ENCODE assay signal across 8 mouse cellular contexts in genomic region chrX:162643091-162643788, GRCm38 (mm10). TPM values are rescaled to one million over a fixed set of nuclear protein-coding genes. Genes with fewer than 3 reads are reported as not detected.
DNase-seq lines count a peak whose midpoint lies in the region; ATAC-seq and TF ChIP-seq lines count a peak whose summit lies in the region.

Gene Reps2 (minus strand): TSS chrX:162643649.

- no peak for TF ChIP-seq CTCF in Patski (IDR thresholded peaks at IDR 0.05)

- H3K4me3 ChIP-seq in hindbrain, embryonic 10.5 days, result peak within 1 kb of the TSS; percentile 60
- H3K4me3 ChIP-seq in lung, embryonic 16.5 days (ENCODE audit: low read length), result peak within 1 kb of the TSS; percentile 61

- peak within 1 kb of the TSS; percentile 67 for H3K9ac ChIP-seq in lung, embryonic 16.5 days (ENCODE audit: low read length)

- H3K9me3 ChIP-seq in hindbrain, embryonic 10.5 days, result no peaks in the 10 kb centered on the region
- no peaks in the 10 kb centered on the region for H3K9me3 ChIP-seq in lung, embryonic 16.5 days (ENCODE audit: control insufficient read depth, low read length)

- CTCF ChIA-PET in Patski (lab: Charles Lee), result no interaction called here

- POLR2A ChIA-PET in Patski (lab: Charles Lee), result no interaction called here

- H3K36me3 ChIP-seq in hindbrain, embryonic 10.5 days, result no peaks in the 10 kb centered on the region
- no peaks in the 10 kb centered on the region for H3K36me3 ChIP-seq in lung, embryonic 16.5 days (ENCODE audit: control insufficient read depth, insufficient read depth, low read length)

- no peak for DNase-seq in Patski (ENCODE audit: low read depth, low spot score)
- peak; percentile 84 for DNase-seq in cerebellum, adult 9-11 months
- peak; percentile 20 to 71 for DNase-seq in frontal cortex, adult 2 months (ENCODE audit: extremely low spot score in 1 of 2, low spot score in 1 of 2)
- DNase-seq in hindbrain, embryonic 10.5 days (ENCODE audit: low spot score), result peak; percentile 72
- peak; percentile 50 to 67 for DNase-seq in layer of hippocampus, postnatal 10 days (ENCODE audit: low spot score in 2 of 2)
- peak; percentile 55 for DNase-seq in ovary, postnatal 14 days (ENCODE audit: low spot score)
- peak; percentile 66 for DNase-seq in thymus, postnatal 14 days

- in situ Hi-C loops in Patski (cut with MboI; ENCODE audit: low pct_unique_long_range_greater_than_20kb), result no loop called here

- WGBS in hindbrain, embryonic 10.5 days, result 22% methylated on average over 61 of the region's 61 CpGs
- 13% methylated on average over 47 of the region's 61 CpGs for WGBS in lung, embryonic 16.5 days

- H3K4me2 ChIP-seq in lung, embryonic 16.5 days (ENCODE audit: low read depth, low read length), result peak within 1 kb of the TSS; percentile 86

- peak; percentile 78 for ATAC-seq in Patski
- peak; percentile 98 for ATAC-seq in lung, embryonic 16.5 days (ENCODE audit: low read depth)

- H3K4me1 ChIP-seq in hindbrain, embryonic 10.5 days (replicated peaks), result no peaks in the 10 kb centered on the region
- no peaks in the 10 kb centered on the region for H3K4me1 ChIP-seq in lung, embryonic 16.5 days (replicated peaks; ENCODE audit: control insufficient read depth, insufficient read depth, low read length)

- peaks cover 31% of the 10 kb centered on the region for H3K27me3 ChIP-seq in Patski
- peaks cover 59% of the 10 kb centered on the region for H3K27me3 ChIP-seq in hindbrain, embryonic 10.5 days (ENCODE audit: insufficient read depth, poor library complexity, severe bottlenecking)
- no peaks in the 10 kb centered on the region; the same call in 1 of the 2 replicates for H3K27me3 ChIP-seq in lung, embryonic 16.5 days (ENCODE audit: control insufficient read depth, insufficient read depth, low read depth, low read length)

- peak within 1 kb of the TSS; percentile 67 for H3K27ac ChIP-seq in hindbrain, embryonic 10.5 days
- H3K27ac ChIP-seq in lung, embryonic 16.5 days (ENCODE audit: low read length), result no peak within 1 kb of the TSS

RNA-seq across cellular contexts. Expression of gene Reps2, which starts in this region (rescaled TPM):
- 0.68 TPM for polyA plus RNA-seq in Patski (2021)
- polyA plus RNA-seq in frontal cortex, adult 2 months (2012; rRNA removed), result 26.0 and 31.0 TPM in 2 replicates
- 0.38 and 0.52 TPM in 2 replicates for polyA plus RNA-seq in hindbrain, embryonic 10.5 days (2016; fragmentation: Nextera tagmentation; extraction: Ambion mirVana)
- 10 to 100 TPM; 68.0 to 89.8 TPM for total RNA-seq in layer of hippocampus, postnatal 10 days (2021)
- polyA plus RNA-seq in lung, embryonic 16.5 days (2015; fragmentation: Nextera tagmentation; extraction: Ambion mirVana), result 0.80 and 0.84 TPM in 2 replicates

Comparison
In these comparisons a context has a peak if more than half of its experiments do, and no peak if none do; other contexts are left out.
1. RNA of gene Reps2 (polyA plus RNA-seq): 26.0 to 31.0 TPM in frontal cortex, adult 2 months; 0.80 to 0.84 TPM in lung, embryonic 16.5 days, 0.68 TPM in Patski (single experiment) and 0.38 to 0.52 TPM in hindbrain, embryonic 10.5 days; every median in the first group is over 10 times any median in the second.
2. Peak in ATAC-seq in Patski; RNA of the gene not detected or under 1 TPM.
3. Peak in DNase-seq, H3K4me3 ChIP-seq and H3K27ac ChIP-seq in hindbrain, embryonic 10.5 days; RNA of the gene not detected or under 1 TPM.
4. Peak in ATAC-seq, H3K4me3 ChIP-seq, H3K9ac ChIP-seq and H3K4me2 ChIP-seq in lung, embryonic 16.5 days; RNA of the gene not detected or under 1 TPM.